Mouse (Mus musculus) cerebellum, adult 2 months (tissue): ENCODE data around the gene H2-Oa. TPM values are rescaled to one million over a fixed set of nuclear protein-coding genes. Genes with fewer than 3 reads are reported as not detected.

Source experiments
- DNase-seq, 2 experiments: peaks; one replicate each; pipeline ENCODE4 v3.0.0; 2021
- H3K27ac ChIP-seq: fragments of 200-500 bp; 2 replicates; pipeline ENCODE4 v1.5.1; 2012; ENCODE audit warnings: low read length, control low read depth, inconsistent platforms; ENCODE audit not compliant: insufficient read depth
- H3K27me3 ChIP-seq: fragments of 200-500 bp; 2 replicates; pipeline ENCODE4 v1.6.1; 2012; ENCODE audit warnings: inconsistent platforms, mild to moderate bottlenecking, low read length, moderate library complexity; ENCODE audit not compliant: control insufficient read depth, insufficient read depth
- H3K4me1 ChIP-seq: fragments of 200-500 bp; 2 replicates; pipeline ENCODE4 v1.6.1; 2011; ENCODE audit warnings: low read length; ENCODE audit not compliant: control insufficient read depth, insufficient read depth
- H3K4me3 ChIP-seq: fragments of 200-500 bp; replicated peaks from 2 replicates; pipeline ENCODE3; 2011; ENCODE audit warnings: mild to moderate bottlenecking, low read depth, low read length, control low read depth; ENCODE audit not compliant: insufficient read depth
- CTCF ChIP-seq: fragments of 200-500 bp; IDR thresholded peaks from 2 replicates; pipeline ENCODE4 v1.5.1; 2011; ENCODE audit warnings: low read depth, mild to moderate bottlenecking, control low read depth, low read length, moderate library complexity, borderline replicate concordance; ENCODE audit not compliant: insufficient read depth
- POLR2A ChIP-seq: fragments of 200-500 bp; IDR thresholded peaks from 2 replicates; pipeline ENCODE4 v1.6.1; 2011; ENCODE audit warnings: low read length, control low read depth, borderline replicate concordance; ENCODE audit not compliant: insufficient read depth
- WGBS: fragments of 180-500 bp; shearing (Covaris S2); methylation state at CpG from one replicate; pipeline ENCODE4 v1.1.7; 2018; 5-methylcytosine and 5-hydroxymethylcytosine counted together
- polyA plus RNA-seq: library from polyadenylated mRNA; depleted of rRNA; stranded (reverse); fragments of >200 nt; gene quantifications from 2 replicates; pipeline ENCODE4 v1.2.3, GENCODE M21; 2012

Gene H2-Oa
- polyA plus RNA-seq, 1 experiment, result 0.34 TPM

- WGBS, result 83% methylated on average over 6 of the region's 6 CpGs
Observed at GRCm38 (mm10) chr17:34102831-34103230, 10.7 kb downstream of the H2-Oa start.

GRCm38 (mm10) chr17:34104804-34105203, 12.7 kb downstream of the H2-Oa start:
- 86% methylated on average over 9 of the region's 9 CpGs for WGBS
- Histone ChIP-seq H3K4me3 (no peak overlapping the region), H3K27ac (no peak overlapping the region), H3K27me3 (no peaks in the 10 kb centered on the region; the same call in 1 of the 2 replicates), H3K4me1 (no peaks in the 10 kb centered on the region)
- no peak for TF ChIP-seq POLR2A
- DNase-seq, result no peak

More at GRCm38 (mm10) chr17:34102831-34103230, 10.7 kb downstream of the H2-Oa start:
- Histone ChIP-seq H3K4me3 (no peak overlapping the region), H3K27ac (no peak overlapping the region), H3K4me1 (no peaks in the 10 kb centered on the region), H3K27me3 (no peaks in the 10 kb centered on the region; the same call in 1 of the 2 replicates)
- no peak for TF ChIP-seq POLR2A
- no peak for TF ChIP-seq CTCF
- no peak for DNase-seq

GRCm38 (mm10) chr17:34106555-34106954, 14.4 kb downstream of the H2-Oa start:
- Histone ChIP-seq H3K27ac (no peak overlapping the region), H3K27me3 (no peaks in the 10 kb centered on the region; the same call in 1 of the 2 replicates), H3K4me3 (no peak overlapping the region), H3K4me1 (no peaks in the 10 kb centered on the region)
- 85% methylated on average over 7 of the region's 7 CpGs for WGBS
- TF ChIP-seq POLR2A (no peak), CTCF (no peak)
- DNase-seq, result no peak

- H3K4me1 ChIP-seq, result no peaks in the 10 kb centered on the region
- H3K27ac ChIP-seq, result no peak overlapping the region
- H3K4me3 ChIP-seq, result no peak overlapping the region
- no peaks in the 10 kb centered on the region; the same call in 1 of the 2 replicates for H3K27me3 ChIP-seq
- DNase-seq, result no peak
- TF ChIP-seq CTCF (no peak), POLR2A (no peak)
- 70% methylated on average over 7 of the region's 7 CpGs for WGBS
Observed at GRCm38 (mm10) chr17:34107109-34107867, 15.1 kb downstream of the H2-Oa start.

GRCm38 (mm10) chr17:34108460-34108859, 16.3 kb downstream of the H2-Oa start:
- 72% methylated on average over 5 of the region's 6 CpGs for WGBS
- DNase-seq, result no peak
- no peak for TF ChIP-seq POLR2A
- TF ChIP-seq CTCF, result no peak
- Histone ChIP-seq H3K27ac (no peak overlapping the region), H3K4me3 (no peak overlapping the region), H3K4me1 (no peaks in the 10 kb centered on the region), H3K27me3 (no peaks in the 10 kb centered on the region; the same call in 1 of the 2 replicates)

- H3K27me3 ChIP-seq, result no peaks in the 10 kb centered on the region; the same call in 1 of the 2 replicates
- TF ChIP-seq CTCF (peak; percentile 14; the same call in 1 of the 2 replicates), POLR2A (no peak)
- H3K4me3 ChIP-seq, result no peak overlapping the region
- 68% methylated on average over 14 of the region's 14 CpGs for WGBS
- no peaks in the 10 kb centered on the region for H3K4me1 ChIP-seq
- H3K27ac ChIP-seq, result no peak overlapping the region
- no peak for DNase-seq
Observed at GRCm38 (mm10) chr17:34109038-34109805, 17.1 kb downstream of the H2-Oa start.

- no peak for TF ChIP-seq CTCF
- TF ChIP-seq POLR2A, result no peak
- H3K4me3 ChIP-seq, result no peak overlapping the region
- no peak for DNase-seq
- no peaks in the 10 kb centered on the region for H3K4me1 ChIP-seq
- WGBS, result 62% methylated on average over 3 of the region's 3 CpGs
- no peak overlapping the region for H3K27ac ChIP-seq
- H3K27me3 ChIP-seq, result no peaks in the 10 kb centered on the region; the same call in 1 of the 2 replicates
Observed at GRCm38 (mm10) chr17:34109806-34110195, 17.7 kb downstream of the H2-Oa start.

- TF ChIP-seq POLR2A (no peak), CTCF (no peak)
- no peaks in the 10 kb centered on the region for H3K4me1 ChIP-seq
- no peak overlapping the region for H3K4me3 ChIP-seq
- 33% methylated on average over 8 of the region's 8 CpGs for WGBS
- no peak overlapping the region for H3K27ac ChIP-seq
- DNase-seq, result no peak
- H3K27me3 ChIP-seq, result no peaks in the 10 kb centered on the region; the same call in 1 of the 2 replicates
Observed at GRCm38 (mm10) chr17:34110309-34110708, 18.2 kb downstream of the H2-Oa start.
